Mouse (Mus musculus) layer of hippocampus, adult 9-11 months (tissue): ENCODE data around the gene Stard13.

Experiments
- DNase-seq: peaks from one replicate; pipeline ENCODE4 v3.0.0; 2022

Stard13 gene

DNA sequence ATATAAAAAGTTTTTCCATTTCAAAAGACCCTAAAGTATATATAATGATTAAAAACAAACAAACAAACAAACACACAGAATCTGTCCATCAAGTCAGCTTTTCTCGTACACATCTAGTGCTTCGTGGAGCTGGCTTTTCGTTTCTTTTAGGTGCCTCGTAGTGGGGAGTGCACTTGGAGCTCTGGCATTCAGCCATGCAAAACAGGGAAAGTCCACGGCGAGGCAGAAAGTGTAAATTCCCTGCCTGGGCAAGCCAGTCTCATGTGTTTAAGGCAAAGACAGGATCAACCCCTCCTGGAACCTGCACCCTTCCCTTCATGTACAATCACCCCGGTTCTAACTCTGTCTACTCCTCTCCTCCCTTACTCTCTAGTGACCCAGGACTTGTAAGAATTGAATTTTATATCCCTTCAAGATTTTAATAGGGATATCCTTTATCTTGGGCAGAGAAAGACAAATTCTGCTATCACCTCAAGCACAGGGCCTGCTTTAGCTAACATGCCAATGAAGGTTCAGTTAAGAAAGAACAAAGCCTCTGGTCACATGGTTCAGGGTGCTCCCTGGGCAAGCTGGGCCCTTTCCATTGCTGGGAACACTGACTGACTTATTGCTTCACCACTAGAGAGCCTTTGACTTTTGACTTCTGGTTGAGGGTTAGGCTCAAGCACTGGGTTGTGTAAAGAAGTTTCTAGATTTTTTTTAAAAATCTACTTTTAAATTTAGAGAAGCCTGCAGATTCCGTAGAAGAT, 98.4 kb downstream of the Stard13 start:
- DNase-seq, result no peak

DNA sequence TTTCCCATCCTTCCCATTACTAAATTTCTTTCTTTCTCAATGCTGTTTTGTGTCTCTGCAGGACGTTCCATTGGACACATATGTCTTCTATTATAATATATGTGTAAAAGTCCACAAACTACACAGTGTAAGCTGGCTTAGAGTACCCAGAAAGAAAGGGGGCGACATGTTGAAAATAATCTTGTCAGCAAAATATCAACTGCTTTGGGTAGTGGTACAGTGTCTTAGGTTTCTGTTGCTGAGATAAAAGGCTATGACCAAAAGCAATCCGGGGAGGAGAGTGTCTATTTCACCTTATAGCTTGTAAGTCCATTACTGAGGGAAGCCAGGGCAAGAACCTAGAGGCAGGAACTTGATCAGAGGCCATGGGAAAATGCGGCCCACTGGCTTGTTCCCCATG, 99.4 kb downstream of the Stard13 start:
- DNase-seq, result no peak

- DNase-seq, result no peak
These were observed 99.9 kb downstream of the Stard13 start for GRCm38 (mm10) chr5:151133744-151134143.

DNA sequence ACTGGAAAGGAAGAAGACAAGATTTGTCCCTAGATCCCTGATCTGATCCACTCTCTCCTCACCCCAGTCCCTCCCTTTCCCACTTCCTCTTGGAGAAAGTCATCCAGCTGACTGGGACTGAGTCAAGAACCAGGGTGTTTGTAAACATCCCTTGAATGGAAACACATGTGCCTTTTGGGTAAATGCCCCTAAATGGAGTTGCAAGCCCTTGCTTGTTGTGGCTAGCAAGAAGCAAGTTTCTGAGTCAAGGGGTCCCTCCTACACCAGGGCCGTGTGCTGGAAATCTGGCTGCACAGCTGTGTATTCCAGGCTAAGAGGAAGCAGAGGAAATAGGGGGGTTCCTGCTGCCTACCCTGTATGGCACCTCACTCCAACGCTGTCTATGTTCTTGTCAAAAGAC, 103.9 kb downstream of the Stard13 start:
- DNase-seq, result no peak

DNA sequence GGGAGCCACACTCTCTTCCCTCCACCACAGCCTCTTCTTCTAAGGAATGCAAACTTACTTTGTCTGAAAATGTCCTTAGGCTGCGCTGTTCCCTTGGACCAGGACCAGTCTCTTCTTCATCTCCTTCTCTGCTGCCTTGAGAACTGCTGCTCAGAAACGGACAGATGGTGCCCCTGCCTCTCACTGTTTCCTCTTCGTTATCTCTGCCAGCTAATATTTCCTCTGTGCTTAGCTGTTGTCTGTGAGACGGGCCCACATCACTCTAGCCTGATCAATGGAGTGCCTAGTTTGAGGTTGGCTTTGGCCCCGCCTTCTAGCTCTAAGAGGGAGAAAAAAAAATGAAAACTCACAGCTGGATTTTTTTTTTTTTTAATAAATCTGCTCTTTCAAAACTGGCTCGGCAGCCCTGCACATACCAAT, 106.3 kb downstream of the Stard13 start:
- no peak for DNase-seq

- no peak for DNase-seq
These were observed 107.0 kb downstream of the Stard13 start for GRCm38 (mm10) chr5:151126608-151127005.

DNA sequence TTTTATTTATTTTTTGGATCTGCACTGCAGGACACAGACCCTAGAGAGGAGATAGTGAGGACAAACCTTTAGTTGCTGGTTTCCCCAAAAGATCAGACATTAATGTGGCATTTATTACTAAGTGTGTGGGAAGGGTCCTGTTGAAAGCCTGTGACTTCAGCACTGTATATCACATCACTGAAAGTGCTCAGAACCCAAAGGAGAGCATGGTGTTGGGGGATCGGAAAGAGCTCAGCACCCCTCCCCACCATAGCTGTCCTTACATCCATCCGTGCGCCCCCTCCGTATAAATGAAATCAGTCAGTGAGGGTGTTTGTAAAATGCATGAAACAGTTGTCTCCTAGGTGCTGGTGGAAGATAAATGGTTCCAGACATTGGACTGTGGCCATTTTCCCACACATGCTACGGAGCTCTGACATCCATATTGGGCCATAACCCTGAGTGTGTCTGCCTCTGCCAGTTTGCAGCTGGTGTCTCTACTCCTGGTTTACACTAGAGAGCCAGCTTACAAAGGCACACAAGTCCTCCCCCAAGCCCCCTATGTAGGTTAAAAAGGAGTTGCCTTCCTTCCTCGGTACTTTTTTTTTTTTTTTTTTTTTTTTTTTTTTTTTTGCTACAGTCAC, 107.5 kb downstream of the Stard13 start:
- DNase-seq, result no peak

- DNase-seq, result no peak
These were observed 115.8 kb downstream of the Stard13 start for GRCm38 (mm10) chr5:151117846-151118245.

GRCm38 (mm10) chr5:151116192-151116887, 117.3 kb downstream of the Stard13 start:
- DNase-seq, result no peak

GRCm38 (mm10) chr5:151112743-151113142, 120.9 kb downstream of the Stard13 start:
- no peak for DNase-seq

GRCm38 (mm10) chr5:151111080-151111871, 122.4 kb downstream of the Stard13 start:
- no peak for DNase-seq

- DNase-seq, result peak; percentile 77
These were observed 123.2 kb downstream of the Stard13 start for GRCm38 (mm10) chr5:151110461-151110908.

GRCm38 (mm10) chr5:151109822-151110221, 123.8 kb downstream of the Stard13 start:
- DNase-seq, result no peak

- no peak for DNase-seq
These were observed 124.7 kb downstream of the Stard13 start for GRCm38 (mm10) chr5:151108955-151109354.

DNA sequence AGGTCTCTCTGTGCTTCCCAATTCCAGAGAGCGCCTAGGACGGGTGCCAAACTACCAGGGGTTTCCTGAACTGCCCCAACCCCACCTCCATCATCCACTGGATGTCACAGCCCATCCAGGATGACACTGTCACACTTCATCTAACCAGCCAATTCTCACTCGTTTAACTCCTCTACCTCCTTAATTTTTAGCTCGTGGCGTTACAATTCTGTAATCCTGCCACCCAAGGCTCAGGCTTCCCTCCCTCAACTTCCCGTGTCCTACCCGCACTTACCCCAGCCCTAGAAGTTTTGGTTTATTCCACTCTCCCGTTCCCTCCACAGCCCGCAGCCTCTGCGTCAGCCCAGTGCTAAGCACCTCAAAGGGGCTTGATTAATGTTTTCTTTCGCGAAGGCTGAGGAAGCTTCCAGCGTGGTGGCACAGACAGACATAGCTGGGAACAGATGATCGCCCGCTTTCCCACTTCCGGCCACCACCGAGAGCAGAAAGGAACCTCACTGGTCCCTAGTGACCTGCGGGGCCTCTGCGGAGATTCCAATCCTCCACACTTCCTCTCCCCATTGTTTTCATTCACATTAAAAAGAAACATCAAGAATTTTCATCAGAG, 125.2 kb downstream of the Stard13 start:
- DNase-seq, result no peak

DNA sequence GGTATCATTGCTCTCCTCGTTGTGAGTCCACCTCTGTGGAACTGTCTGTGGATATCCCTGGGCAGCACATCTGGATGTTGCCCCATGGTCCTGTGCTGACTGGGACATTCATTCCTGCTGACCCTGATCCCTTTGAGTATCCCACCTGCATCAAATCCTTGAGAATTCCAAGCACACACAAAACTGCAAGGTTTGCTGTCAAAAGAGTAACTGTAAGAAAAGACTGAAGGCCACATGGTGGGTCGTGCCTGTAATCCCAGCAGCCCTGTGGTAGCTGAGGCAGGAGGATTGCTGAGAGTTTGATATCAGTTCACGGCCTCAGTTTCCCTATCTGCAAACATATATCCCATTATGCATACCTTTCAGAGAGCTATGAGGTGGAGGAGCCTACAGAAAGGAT, 126.8 kb downstream of the Stard13 start:
- no peak for DNase-seq

DNA sequence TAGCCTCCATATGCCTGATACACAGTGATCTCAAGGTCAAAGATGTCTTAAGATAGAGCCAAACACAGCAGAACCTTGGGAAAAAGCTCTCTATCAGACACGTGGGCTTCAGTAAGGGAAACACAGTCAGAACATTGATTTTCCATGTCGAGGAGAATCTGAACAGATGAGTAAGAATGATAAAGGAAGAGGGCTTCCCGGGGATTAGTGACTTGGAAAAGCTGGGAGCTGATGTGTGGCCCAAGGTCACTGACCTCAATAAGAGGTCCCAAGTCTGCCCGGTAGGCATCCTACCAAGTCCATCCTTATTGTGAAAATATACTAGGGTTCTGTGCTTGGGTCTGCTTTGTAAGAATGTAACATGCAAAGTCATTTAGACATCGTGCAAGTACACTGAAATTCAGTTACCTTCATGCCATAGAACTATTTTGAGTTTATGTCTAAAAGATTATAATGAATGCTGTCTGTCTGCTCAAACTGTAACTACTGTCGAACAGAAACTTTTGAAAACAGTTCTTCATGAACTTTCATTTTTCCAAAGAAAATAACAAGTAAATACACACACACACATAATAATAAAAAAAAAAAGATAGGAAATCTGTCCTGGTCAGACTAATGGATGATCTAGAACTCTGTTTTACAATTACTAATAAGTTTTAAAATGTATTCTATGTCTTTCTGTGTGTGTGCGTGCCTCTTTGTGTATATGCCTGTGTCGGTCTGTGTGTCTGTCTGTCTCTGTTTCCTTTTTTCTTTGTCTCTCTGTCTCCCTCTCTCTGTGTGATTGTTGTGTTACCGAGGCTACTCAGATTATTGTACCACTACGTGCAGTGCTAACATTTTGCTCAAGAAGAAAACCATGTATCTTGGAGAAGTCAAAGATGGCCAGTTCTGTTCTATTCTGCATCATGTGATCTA, 128.3 kb downstream of the Stard13 start:
- no peak for DNase-seq

- no peak for DNase-seq
These were observed 129.1 kb downstream of the Stard13 start for GRCm38 (mm10) chr5:151104354-151105053.

GRCm38 (mm10) chr5:151103284-151103683, 130.4 kb downstream of the Stard13 start:
- DNase-seq, result no peak

DNA sequence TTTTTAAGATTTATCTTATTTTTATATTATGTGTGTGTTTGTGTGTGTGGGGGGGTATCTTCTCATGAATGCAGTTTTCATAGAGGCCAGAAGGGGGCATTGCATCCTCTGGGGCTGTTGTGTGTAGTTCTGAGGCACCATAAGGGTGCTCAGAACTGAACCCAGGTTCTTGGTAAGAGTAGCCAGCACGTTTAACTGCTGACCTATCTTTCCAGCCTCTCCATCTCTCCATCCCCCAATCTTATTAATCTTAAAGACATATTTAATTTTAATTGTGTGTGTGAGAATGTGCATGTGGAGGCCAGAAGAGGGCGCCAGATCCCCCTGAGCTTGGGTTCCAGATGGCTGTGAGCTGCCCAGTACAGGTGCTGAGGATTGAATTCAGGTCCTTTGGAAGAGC, 131.4 kb downstream of the Stard13 start:
- DNase-seq, result no peak

GRCm38 (mm10) chr5:151096012-151096411, 137.6 kb downstream of the Stard13 start:
- DNase-seq, result no peak
